Mouse (Mus musculus) MEL-GATA-1-ER (cell line): ENCODE measurements around the gene Map4k1.
"Not testable (repeated sequence)": the region's sequence is repeated elsewhere in the genome, so short reads cannot be mapped to it uniquely, and the experiment has no call there.

ENCODE experiments used
- DNase-seq: peaks from one replicate; pipeline ENCODE4 v3.0.0-alpha.2; 2012; ENCODE audit warnings: low read depth; ENCODE audit errors: extremely low read depth

The Map4k1 gene

DNA sequence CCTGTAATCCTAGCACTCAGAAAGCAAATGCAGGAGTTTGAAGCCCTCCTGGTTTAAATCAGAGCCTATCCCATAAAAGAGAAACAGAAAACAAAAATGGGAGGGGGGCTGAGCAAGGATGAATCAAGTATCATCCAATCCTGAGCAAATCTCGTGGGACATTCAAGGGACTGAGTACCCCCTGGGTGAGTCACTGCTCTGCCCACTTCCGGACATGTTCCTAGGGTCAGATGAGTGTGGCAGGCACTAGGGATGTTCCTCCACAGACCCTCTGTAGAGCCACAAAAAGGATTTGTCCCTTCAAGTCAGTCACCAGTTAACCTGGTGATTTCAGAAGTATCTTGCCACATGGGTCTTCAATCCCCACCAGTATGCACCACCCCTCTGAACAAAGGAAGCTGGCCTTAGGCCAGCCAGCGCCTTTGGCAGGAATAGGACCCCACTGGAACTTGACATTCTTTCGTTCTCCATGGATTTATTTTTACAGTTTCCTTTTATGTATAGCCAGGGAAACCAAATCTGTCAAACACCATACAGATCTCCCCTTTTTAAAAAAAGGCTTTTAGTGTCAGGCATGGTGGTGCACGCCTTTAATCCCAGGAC, 26.5 kb upstream of the Map4k1 start:
- DNase-seq, result no peak

DNA sequence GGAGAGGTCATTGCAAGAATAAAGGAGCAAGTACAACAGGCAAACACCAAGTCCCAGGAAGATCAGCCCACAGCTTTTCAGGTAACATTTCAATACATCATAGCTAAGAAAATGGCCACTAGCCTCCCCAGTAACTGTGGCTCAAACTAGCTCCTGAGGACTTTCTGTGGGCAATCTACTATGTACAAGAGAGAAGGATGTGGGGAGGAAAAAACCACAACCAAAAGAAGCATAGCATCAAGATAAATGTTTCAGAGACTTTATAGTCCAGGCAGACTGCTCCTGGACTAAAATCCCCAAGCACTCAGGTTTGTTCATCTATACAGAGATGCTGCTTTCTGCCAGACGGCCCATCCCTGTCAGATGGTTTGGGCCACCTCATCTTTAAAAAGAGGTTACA, 25.6 kb upstream of the Map4k1 start:
- no peak for DNase-seq

DNA sequence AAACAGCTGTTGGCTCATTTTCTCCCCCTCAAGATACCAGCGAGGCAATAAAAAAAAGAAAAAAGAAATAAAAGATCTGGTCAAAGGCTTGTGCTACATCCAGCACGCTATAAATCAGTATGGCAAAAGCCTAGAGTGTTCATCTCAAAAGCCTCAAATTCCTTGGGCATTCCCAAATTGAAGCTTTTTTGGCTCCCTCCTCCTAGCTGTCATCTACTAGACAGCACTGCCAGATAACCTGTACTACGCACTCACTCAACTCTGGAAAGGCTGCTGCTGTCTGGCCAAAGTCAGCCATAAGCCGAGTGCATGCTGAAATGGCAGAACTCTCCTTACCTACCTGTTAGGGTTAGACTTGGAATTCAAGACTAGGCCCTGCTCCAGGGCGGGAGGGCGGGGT, 24.6 kb upstream of the Map4k1 start:
- no peak for DNase-seq

DNA sequence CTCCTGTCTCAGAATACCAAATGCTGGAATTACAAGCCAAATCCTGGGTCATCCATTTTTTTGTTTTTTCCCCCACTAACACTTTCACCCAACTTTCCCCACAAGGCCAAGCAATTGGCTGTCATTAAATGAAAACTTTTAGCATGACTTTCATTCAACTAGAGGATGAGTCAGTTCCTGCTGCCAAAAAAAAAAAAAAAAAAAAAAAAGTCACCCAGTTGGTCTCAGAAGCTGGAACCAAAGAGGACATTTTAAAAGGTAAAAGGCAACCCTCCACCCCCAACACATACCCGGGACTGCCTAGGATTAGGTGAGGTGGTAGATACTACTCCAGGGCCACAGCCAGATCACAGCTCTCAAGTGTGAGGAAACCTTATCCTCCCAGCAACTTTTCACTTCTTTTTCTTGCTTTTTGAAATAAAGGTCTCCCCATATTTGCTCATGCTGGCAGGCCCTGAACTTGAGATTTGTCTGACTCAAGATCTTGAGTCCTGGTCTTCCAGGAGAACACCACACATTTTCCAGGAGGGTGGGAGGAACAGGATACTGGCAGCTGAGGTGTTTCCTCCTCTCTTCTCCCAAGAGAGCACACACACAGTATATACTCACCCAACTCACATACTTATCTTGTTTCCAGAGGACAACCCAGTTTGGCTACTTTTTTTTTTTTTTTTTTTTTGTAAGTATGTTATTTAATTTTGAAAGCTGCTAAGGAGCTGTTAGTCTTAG, 23.7 kb upstream of the Map4k1 start:
- DNase-seq, result no peak

DNA sequence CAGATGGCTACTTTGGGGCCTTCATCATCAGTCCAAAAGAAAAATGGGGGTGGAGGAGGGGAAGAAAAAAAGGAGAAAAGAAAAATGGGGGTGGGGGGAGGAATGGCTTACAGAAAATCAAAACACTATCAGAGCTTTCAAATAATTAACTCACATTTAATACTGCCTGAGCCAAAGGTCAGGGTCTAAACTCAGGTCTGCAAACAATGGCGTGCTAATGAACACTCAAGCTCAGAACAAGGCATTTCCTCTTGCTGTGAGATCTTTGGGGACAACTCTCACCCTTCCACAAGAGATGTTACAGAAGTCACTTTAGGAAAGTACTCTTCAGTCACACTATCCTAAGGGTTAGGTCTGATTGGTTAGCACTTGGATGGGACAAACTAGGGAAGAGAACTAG, 23.1 kb upstream of the Map4k1 start:
- DNase-seq, result no peak

DNA sequence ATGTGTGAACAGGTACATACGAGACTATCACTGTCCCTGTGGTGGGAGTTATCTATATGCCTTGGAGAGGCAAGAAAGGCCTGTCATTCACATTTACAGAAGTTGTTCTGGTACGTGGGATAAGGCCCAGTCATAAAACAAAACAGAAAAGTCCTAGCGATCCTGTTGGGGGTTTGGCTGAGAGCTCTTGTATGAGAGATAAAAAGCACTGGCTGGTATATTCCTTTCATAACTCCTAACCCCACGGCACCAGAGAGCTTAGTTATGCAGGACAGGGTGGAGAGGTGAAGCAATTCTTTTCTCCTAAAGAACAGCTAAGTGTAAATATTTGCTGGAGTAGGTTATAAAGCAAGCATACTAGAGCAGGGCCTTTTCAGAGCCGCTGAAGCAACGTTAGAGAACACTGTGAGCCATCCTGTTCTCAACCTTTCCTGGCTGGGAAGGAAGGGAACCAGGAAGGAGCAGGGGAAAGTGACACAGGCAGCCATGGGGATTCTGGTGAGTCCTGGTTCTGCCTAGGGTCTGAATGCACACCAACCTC, 22.3 kb upstream of the Map4k1 start:
- DNase-seq, result peak; percentile 87

DNA sequence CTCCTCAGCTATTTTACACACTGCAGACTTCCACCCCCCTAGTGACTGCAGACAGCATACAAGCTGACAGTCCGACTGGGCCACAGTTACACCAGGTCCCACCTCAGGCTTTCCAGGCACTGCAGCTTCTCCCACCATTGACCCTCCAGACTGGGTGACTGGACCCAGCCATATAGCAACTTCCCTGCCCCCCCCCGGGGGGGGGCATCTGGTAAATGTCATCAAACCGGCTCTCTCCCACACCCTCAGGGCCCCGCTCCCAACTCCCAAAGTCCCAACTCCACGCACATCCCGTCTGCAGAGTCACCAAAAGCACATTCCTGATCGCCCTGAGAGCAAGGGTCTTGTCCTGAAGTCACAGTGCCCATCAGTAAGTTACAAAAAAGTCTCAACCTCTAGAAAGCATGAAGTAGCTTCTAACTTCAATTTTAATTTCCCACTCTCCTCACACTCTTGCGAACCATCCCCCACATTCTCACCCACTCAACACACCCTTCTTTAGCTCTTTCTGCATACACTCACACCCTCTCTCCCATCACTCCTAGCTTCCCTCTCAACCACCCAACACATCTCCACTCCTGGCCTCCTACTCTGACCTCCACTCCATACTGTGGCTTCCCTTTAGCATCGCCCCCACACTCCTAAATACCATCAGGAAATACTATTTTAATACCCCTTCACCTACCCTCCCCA, 21.4 kb upstream of the Map4k1 start:
- DNase-seq, result no peak

DNA sequence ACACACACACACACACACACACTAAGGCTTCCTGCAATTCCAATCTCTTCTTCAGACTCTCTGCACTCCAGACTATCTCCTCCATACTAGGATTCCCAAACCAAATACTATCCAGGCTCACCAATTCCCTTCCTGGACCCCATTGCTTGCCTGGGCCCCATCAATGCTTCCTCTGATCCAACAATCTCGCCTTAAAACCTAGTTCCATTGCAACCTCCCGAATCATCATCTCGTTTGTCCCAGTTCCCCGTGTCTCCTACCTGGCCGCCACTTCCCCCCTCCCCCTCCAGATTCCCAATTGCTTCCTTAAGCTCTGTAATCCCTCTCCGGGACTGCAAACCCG, 20.3 kb upstream of the Map4k1 start:
- no peak for DNase-seq

DNA sequence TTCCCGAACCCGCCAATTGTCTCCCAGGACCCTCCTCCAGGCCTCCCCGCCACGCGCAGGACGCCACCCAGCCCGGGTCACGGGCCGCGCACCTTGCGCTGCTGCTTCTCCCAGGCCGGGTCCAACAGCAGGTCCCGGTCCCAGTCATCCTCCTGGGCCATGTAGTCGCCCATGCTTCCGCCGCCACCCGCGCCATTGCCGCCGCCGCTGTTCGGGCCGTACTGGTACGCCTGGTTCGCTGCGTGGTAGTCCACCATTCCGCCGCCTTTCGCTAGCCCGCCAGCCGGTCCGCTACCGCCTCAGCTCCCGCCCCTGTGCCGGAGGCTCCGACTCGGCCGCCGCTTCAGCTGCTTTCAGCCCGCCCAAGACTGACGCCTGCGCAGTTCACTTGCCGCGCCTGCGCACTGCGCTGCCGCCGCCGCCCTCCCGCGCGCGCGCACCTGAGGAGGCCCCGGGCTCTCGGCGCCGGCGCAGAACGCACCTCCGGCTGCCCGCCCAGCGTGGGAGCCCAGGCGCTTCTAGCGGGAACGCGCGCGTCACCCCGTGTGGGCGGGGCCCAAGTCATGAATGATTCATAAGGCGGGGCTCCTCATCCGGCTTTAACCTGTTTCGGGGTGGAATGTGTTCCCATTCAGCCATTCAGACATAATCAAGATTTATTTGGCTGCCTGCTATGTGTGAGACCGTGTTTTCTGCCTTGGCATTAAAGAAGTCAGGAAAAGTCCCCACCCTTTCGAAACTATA, 19.8 kb upstream of the Map4k1 start, which contains the start of gene Actn4:
Gene Actn4, minus strand, starts transcription at position 414 of the 744 bp plus-strand sequence.
- peak; percentile 88 for DNase-seq

DNA sequence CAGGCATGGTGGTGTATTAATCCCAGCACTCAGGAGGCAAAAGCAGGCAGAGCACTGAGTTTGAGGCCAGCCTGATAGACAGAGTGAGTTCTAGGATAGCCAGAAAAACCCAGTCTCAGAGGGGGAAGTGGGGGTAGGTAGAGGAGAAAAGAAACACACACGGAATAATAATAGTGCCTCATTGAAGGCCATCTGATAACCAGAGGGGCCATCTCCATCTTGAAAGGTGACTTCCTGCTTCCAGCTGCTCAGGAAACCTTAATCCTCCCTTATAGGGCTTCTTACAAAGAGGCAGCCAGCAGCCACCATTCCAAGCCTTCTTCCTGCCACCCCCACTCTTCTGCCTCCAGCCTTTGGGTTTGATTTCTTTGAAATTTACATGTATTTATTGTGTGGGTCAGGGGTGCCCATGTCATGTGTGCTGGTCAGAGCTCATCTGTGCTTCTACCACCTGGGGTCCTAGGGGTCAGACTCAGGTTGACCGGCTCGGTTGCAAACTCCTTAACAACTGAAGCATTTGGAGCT, 18.4 kb upstream of the Map4k1 start:
- DNase-seq, result no peak

DNA sequence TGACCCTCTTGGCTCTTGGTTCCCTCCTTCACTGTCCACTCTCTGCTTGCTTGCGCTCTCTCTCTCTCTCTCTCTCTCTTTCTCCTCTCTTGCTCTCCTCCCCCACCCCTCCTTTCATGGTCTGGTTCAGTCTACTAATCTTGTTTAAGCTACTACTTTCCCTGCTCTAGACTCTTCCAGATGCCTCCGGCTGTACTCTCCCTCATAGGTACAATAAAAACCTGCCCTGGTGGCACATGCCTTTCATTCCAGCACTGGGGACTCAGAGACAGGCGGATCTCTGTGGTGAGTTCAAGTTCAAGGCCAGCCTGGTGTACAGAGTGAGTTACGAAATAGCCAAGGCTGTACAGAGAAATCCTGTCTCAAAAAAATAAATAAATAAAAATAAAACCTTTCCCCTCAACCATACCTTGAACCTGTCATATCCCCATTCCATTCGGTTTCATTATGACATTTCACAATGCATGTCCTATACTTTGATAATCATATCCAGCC, 16.5 kb upstream of the Map4k1 start:
- DNase-seq, result no peak

DNA sequence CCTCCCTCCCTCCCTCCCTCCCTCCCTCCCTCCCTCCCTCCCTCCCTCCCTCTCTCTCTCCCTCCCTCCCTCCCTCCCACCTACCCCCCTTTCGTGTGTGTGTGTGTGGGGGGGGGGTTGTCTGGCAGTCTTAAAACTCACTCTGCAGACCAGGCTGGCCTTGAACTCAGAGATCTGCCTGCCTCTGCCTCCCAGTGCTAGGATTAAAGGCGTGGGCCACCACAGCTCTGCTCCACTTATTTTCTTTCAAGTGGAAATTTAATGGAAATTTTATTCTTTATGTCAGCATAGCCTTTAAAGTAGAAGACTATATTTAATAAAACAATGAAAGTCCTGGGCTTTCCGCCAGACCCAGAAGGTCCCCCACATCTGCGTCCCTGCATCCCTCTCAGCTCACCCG, 15.7 kb upstream of the Map4k1 start:
- DNase-seq, result no peak

DNA sequence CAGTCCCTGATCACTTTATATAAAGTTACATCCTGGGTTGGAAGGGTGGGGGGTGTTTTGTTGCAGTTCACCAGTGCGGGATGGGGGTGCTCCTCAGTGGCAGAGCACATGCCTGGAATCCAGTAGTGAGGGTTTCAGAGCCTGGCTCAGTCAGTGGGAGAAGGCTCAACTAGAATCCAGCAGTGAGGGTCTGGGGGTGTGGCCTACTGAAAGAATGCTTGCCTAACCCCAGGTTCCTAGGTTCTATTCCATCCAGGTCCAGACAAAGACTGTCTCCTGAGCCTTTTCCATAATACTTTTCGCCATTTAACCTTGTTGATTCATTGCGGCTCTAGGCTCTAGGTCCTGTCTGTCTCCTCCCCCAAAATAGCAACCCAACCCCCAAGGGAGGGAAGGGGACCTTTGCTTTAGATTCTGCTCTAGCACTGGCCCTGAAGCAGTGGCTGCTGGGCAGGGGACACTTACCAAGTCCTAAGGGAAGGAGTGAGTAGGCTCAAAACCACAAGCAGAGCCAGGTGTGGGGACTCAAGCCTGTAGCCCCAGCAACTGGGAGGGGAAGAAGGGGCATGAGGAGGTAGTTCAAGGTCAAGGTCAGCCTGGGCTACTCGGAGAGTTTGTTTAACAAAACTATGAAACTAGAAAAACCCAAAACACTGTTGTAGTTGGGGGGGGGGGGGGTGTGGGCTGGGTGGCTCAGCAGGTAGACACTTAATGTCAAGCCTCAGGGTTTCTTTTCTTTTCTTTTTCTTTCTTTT, 14.9 kb upstream of the Map4k1 start:
- no peak for DNase-seq

DNA sequence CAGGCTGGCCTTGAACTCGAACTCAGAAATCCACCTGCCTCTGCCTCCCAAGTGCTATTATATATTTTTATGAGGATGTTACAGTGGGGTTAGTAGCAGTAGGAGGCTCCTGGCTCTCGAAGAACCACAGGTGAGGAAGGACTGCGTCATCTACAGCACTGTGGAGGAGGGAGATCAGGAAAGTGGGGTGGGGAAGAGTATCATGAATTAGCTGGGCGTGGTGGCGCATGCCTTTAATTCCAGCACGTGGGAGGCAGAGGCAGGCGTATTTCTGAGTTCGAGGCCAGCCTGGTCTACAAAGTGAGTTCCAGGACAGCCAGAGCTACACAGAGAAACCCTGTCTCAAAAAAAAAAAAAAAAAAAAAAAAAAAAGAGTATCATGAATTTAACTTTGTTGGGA, 13.7 kb upstream of the Map4k1 start:
- not testable (repeated sequence) for DNase-seq

DNA sequence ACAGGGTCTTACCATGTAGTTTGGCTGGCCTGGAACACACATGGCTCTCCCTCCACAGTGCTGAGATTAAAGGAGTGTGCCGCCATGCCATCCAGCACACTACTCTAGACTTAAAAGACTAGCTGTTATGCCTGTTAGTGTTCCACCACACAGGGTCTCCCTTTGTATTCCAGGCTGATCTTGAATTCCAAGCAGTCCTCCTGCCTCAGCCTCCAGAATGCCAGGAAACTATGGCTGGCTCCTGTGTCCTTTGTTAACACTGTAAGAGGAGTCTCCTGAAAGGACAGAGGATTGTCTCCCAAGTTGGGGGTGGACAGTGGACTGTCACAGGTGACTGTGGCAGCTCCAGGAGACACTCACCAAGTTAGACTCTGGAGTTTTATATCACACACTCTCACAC, 12.6 kb upstream of the Map4k1 start:
- no peak for DNase-seq

DNA sequence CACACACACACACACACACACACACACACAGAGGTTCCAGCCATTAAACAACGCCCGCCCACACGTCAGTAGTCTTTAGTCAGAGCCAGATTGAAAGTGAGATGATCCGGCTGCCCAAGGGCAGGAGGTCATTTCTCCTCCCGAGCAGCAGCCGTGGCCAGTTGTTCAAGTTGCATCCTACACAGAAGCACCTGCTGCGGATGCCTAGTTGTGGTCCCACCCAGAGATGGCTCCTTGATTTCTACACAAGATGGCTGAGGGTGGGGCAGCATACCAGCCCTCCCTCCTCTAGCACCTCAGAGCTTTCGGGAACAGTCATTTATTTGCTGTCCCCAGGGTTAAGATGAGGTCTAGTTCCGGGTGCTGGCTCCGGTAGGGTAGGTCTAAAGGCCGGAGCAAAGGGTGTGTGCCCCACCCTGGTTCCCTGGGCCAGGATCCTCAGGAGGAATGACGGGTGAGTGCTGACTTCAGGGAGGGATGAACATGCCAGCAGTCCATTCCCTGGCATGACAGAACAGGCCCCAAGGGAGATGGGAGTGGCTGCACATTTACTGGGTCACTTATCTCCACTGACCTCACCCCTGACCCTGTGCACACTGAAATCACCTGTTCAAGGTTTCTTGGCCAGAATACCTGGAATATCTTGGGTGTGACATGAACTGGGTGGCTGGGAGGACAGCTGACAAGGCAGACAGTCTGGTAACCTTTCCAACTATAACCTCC, 12.0 kb upstream of the Map4k1 start:
- no peak for DNase-seq

DNA sequence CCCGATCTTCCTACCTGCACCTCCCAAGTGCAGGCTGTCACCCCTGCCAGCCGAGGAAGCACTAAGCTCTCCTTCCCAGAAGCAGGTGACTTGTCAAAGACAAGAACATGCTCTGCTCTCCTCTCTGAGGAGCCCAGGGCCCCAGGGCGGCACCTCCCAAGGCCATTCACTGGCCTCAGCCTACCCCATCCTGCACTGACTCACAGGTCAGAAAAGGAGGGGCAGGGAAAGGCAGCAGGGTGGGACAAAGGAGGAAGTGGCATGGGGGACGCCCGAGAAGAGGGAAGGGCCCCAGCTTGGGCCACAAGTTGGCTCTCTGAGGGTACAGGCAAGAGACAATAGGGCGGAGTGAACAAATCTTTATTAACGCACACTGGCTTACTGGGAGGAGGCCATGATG, 10.8 kb upstream of the Map4k1 start:
- no peak for DNase-seq

DNA sequence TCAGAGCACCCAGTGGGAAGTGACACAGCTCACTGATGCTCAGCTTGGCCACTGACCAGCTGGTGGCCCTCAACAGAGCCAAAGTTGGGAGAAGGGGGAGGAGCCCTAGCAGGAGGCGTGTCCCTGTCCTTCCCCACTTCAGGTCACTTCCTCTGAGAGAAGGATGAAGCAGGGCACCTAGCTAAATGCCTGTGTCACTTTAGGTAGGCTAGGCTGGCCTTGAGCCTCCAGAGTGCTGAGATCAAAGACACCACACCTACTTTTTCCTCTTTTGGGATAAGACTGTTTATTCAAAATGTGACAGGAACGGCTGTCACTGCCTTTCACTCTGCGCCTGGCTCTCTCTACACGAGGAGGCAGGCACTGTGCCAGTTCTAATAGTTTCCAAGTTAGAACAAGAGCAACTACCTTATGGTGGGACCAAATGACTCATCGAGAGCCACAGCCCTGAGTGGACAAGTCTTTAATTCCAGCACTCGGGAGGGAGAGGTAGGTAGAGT, 10.0 kb upstream of the Map4k1 start:
- no peak for DNase-seq

DNA sequence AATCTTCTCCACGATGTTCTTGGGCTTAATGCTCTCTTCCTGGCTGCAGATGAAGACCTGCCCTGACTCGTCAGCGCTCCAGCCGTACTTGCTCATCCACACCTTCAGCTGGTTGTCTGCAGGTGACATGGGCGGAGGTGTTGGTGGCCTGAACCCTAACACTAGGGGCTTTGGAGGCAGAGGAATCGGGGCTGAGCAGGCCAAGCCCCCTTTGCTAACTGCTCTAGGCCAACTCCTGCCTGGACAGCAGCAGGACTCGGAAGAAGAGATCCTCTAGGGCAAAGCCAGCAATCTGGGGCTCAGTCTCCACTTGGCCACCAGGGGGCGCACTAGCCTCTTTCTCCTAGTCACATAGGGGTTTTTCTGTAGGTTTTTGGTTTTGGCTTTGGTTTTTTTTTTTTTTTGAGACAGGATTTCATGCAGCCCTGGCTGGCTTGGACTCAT, 9.3 kb upstream of the Map4k1 start:
- no peak for DNase-seq

DNA sequence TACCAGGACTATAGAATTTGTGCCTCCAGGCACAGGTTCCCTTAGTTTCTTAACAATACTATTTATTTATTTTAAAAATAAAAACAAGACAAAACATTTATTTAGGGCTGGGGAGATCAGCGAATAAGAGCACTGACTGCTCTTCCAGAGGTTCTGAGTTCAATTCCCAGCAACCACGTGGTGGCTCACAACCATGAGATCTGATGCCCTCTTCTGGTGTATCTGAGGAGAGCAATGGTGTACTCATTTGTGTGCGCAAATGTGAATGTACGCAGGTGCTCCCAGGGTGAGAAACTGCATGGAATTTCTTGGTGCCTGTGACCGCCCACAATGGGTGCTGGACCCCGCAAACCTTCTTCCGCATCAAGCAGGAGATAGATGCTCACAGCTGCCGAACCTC, 8.8 kb upstream of the Map4k1 start:
- no peak for DNase-seq
